Mouse (Mus musculus): Measurements from ENCODE around the gene Igfbp5.

DNA sequence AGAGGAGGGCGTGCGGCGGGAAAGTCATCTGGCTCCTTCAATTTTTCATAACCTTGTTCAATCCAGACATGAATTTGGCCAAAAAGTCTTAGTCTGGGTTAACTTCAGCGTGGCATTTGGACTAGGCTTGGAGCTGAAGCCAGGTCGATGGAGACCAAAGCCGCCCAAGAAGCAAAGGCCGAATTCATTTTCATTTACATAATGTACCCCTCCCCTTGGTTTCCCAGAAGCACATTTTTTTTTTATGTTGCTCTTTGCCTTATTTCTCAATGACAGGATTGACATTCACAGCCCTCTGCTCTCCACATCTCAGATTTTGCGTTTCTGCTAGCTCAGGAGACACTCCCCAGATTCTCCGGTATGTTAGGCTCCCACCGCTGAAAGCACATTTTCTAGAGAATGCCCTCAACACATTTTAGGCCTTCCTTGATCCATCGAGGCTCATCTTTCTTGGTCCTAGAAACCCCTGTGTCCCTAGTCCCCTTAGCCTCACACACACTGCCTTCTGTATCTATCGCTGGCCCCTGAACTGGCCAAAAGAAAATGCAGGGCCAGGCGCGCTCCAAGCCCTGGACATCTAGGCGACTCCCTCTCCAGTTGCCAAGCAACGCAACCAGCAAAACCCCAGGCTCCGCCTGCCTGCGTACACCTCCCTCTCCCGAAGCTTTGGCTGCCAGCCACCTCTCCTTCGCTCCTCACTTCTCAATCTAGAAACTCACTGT lies 3.9 kb downstream of the Igfbp5 start:
- TF ChIP-seq CTCF (IDR thresholded peaks at IDR 0.05; ENCODE audit: low read depth) (no peak), EP300 (IDR thresholded peaks at IDR 0.05; ENCODE audit: low read depth) (no peak)

All from heart, postnatal 0 days (tissue).